Mouse (Mus musculus): Measurements from ENCODE around the gene Galnt11. TPM values are rescaled to one million over a fixed set of nuclear protein-coding genes. Genes with fewer than 3 reads are reported as not detected.

The Galnt11 gene
- total and polyA plus RNA-seq, 3 experiments = 12.6 to 13.6 TPM; not detected in 1

GRCm38 (mm10) chr5:25187727-25188126, 34.0 kb upstream of the Galnt11 start:
- no peaks in the 10 kb centered on the region for H3K9me3 ChIP-seq (replicated peaks; ENCODE audit: insufficient read depth, low read length)
- no peak for DNase-seq (ENCODE audit: low read depth, low spot score)
- peaks cover 3 to 6% of the 10 kb centered on the region in 2 experiments; a peak in 3 of 4 replicates for H3K27me3 ChIP-seq (ENCODE audit: control insufficient read depth in 1 of 2, insufficient read depth in 2 of 2, low read length in 2 of 2)

GRCm38 (mm10) chr5:25188802-25189201, 32.9 kb upstream of the Galnt11 start:
- no peaks in the 10 kb centered on the region for H3K4me1 ChIP-seq (ENCODE audit: control insufficient read depth in 1 of 2, insufficient read depth in 2 of 2, low read length in 2 of 2)
- DNase-seq (ENCODE audit: low read depth, low spot score) = peak; percentile 35
- H3K9ac ChIP-seq (ENCODE audit: control insufficient read depth, low read depth, low read length, poor library complexity, severe bottlenecking) = no peak overlapping the region
- no peaks in the 10 kb centered on the region for H3K9me3 ChIP-seq (replicated peaks; ENCODE audit: insufficient read depth, low read length)
- peaks cover 3 to 6% of the 10 kb centered on the region in 2 experiments; a peak in 3 of 4 replicates for H3K27me3 ChIP-seq (ENCODE audit: control insufficient read depth in 1 of 2, insufficient read depth in 2 of 2, low read length in 2 of 2)
- no peak overlapping the region for H3K27ac ChIP-seq (ENCODE audit: control insufficient read depth, low read depth, low read length)
- no peaks in the 10 kb centered on the region for H3K79me2 ChIP-seq (ENCODE audit: control insufficient read depth, insufficient read depth, low read length, poor library complexity)
- TF ChIP-seq CTCF (IDR thresholded peaks at IDR 0.05 in 2 of 3, conservative IDR thresholded peaks at IDR 0.05 in 1 of 3; ENCODE audit: control insufficient read depth in 1 of 3, insufficient read depth in 1 of 3, low read depth in 2 of 3, low read length in 3 of 3, poor library complexity in 1 of 3, severe bottlenecking in 1 of 3) = peak; percentile 31 to 60 (median 56); a peak in 5 of 6 replicates
- peak; percentile 70 for TF ChIP-seq RAD21 (IDR thresholded peaks at IDR 0.05; ENCODE audit: low read depth, low read length)
- peak; percentile 69 for TF ChIP-seq SMC3 (IDR thresholded peaks at IDR 0.05; ENCODE audit: low read depth, low read length)
- no peak for TF ChIP-seq MYC (IDR thresholded peaks at IDR 0.05; ENCODE audit: low read depth, low read length)
- TF ChIP-seq ZC3H11A (IDR thresholded peaks at IDR 0.05; ENCODE audit: low read depth, low read length) = peak; percentile 47; the same call in 1 of the 2 replicates
- H3K4me3 ChIP-seq (ENCODE audit: control insufficient read depth in 1 of 2, insufficient read depth in 1 of 2, low read depth in 2 of 2, low read length in 2 of 2) = no peak overlapping the region
- H3K36me3 ChIP-seq (ENCODE audit: control insufficient read depth in 1 of 2, insufficient read depth in 2 of 2, low read length in 2 of 2) = no peaks in the 10 kb centered on the region

More at GRCm38 (mm10) chr5:25187727-25188126, 34.0 kb upstream of the Galnt11 start:
- Histone ChIP-seq H3K9ac (ENCODE audit: control insufficient read depth, low read depth, low read length, poor library complexity, severe bottlenecking) (no peak overlapping the region), H3K27ac (ENCODE audit: control insufficient read depth, low read depth, low read length) (no peak overlapping the region), H3K79me2 (ENCODE audit: control insufficient read depth, insufficient read depth, low read length, poor library complexity) (no peaks in the 10 kb centered on the region), H3K4me1 (ENCODE audit: control insufficient read depth in 1 of 2, insufficient read depth in 2 of 2, low read length in 2 of 2) (no peaks in the 10 kb centered on the region), H3K4me3 (ENCODE audit: control insufficient read depth in 1 of 2, insufficient read depth in 1 of 2, low read depth in 2 of 2, low read length in 2 of 2) (no peak overlapping the region), H3K36me3 (ENCODE audit: control insufficient read depth in 1 of 2, insufficient read depth in 2 of 2, low read length in 2 of 2) (no peaks in the 10 kb centered on the region)
- TF ChIP-seq CHD2 (IDR thresholded peaks at IDR 0.05; ENCODE audit: low read length) (no peak), TBP (IDR thresholded peaks at IDR 0.05; ENCODE audit: low read depth, low read length) (no peak), MXI1 (IDR thresholded peaks at IDR 0.05; ENCODE audit: low read depth, low read length) (no peak), GATA1 (IDR thresholded peaks at IDR 0.05; ENCODE audit: low read depth, low read length) (no peak), ZMIZ1 (IDR thresholded peaks at IDR 0.05; ENCODE audit: low read depth, low read length) (no peak), SIN3A (IDR thresholded peaks at IDR 0.05; ENCODE audit: low read length) (no peak), TCF12 (IDR thresholded peaks at IDR 0.05; ENCODE audit: low read depth, low read length) (no peak), ETS1 (IDR thresholded peaks at IDR 0.05; ENCODE audit: low read depth, low read length) (no peak), MYB (IDR thresholded peaks at IDR 0.05; ENCODE audit: low read depth, low read length) (no peak), ZC3H11A (IDR thresholded peaks at IDR 0.05; ENCODE audit: low read depth, low read length) (no peak), EP300 (IDR thresholded peaks at IDR 0.05; ENCODE audit: low read depth in 1 of 2, low read length in 2 of 2) (no peak), JUND (IDR thresholded peaks at IDR 0.05; ENCODE audit: low read depth, low read length) (no peak), E2F4 (IDR thresholded peaks at IDR 0.05; ENCODE audit: borderline replicate concordance, low read depth, low read length) (no peak), NRF1 (IDR thresholded peaks at IDR 0.05; ENCODE audit: insufficient read depth, low read depth, low read length, poor library complexity, severe bottlenecking) (no peak), HCFC1 (IDR thresholded peaks at IDR 0.05; ENCODE audit: low read depth, low read length) (no peak)

Data from MEL (cell line).